Mouse (Mus musculus) liver, embryonic 13.5 days (tissue): Measurements from ENCODE around the gene Dlgap3. TPM values are rescaled to one million over a fixed set of nuclear protein-coding genes. Genes with fewer than 3 reads are reported as not detected.

ENCODE experiments used
- ATAC-seq: fragments of 200-750 bp; cut with Nextera tagmentation; 2 replicates; pipeline ENCODE4 v1.8.0; 2017; ENCODE audit warnings: low read depth, mild to moderate bottlenecking, moderate number of reproducible peaks, moderate library complexity
- DNase-seq: peaks from one replicate; pipeline ENCODE4 v3.0.0; 2022
- H3K27ac ChIP-seq: fragments of 300-500 bp; sonication (generic); 2 replicates; pipeline ENCODE4 v1.5.1; 2015; ENCODE audit warnings: moderate library complexity, mild to moderate bottlenecking, inconsistent platforms
- H3K27me3 ChIP-seq: fragments of 300-500 bp; sonication (generic); 2 replicates; pipeline ENCODE4 v1.6.1; 2015; ENCODE audit warnings: mild to moderate bottlenecking, inconsistent platforms
- H3K36me3 ChIP-seq: fragments of 300-500 bp; sonication (generic); 2 replicates; pipeline ENCODE4 v1.6.1; 2015; ENCODE audit warnings: mild to moderate bottlenecking, inconsistent platforms
- H3K4me1 ChIP-seq: fragments of 300-500 bp; sonication (generic); replicated peaks from 2 replicates; pipeline ENCODE4 v1.6.1; 2015; ENCODE audit warnings: inconsistent platforms
- H3K4me2 ChIP-seq: fragments of 300-500 bp; sonication (generic); 2 replicates; pipeline ENCODE4 v1.6.1; 2015; ENCODE audit warnings: inconsistent platforms, mild to moderate bottlenecking, moderate library complexity
- H3K4me3 ChIP-seq: fragments of 300-500 bp; sonication (generic); replicated peaks from 2 replicates; pipeline ENCODE4 v1.5.1; 2015; ENCODE audit warnings: mild to moderate bottlenecking, inconsistent platforms
- H3K9ac ChIP-seq: fragments of 300-500 bp; sonication (generic); 2 replicates; pipeline ENCODE4 v1.6.1; 2015; ENCODE audit warnings: mild to moderate bottlenecking, inconsistent platforms
- H3K9me3 ChIP-seq: fragments of 300-500 bp; sonication (generic); replicated peaks from 2 replicates; pipeline ENCODE4 v1.6.1; 2016; ENCODE audit warnings: inconsistent platforms
- WGBS: fragments of 180-500 bp; shearing (Covaris S2); methylation state at CpG from one replicate; pipeline ENCODE4 v1.1.7; 2015; ENCODE audit not compliant: insufficient replicate concordance; 5-methylcytosine and 5-hydroxymethylcytosine counted together
- polyA plus RNA-seq: library from polyadenylated mRNA; unstranded; fragments of >200 nt; fragmentation: Nextera tagmentation; extraction: Ambion mirVana; gene quantifications from 2 replicates; pipeline ENCODE4 v1.2.1, GENCODE M21; 2015

Dlgap3 gene
- polyA plus RNA-seq, 1 experiment from 2014 or later, result 0.17 TPM

GRCm38 (mm10) chr4:127243552-127243951 is 74.5 kb downstream of the Dlgap3 start, which contains the start of gene Smim12:
Smim12 (plus strand) TSS chr4:127243784.
- H3K9me3 ChIP-seq, result no peaks in the 10 kb centered on the region
- DNase-seq (peak; percentile 96), ATAC-seq (peak; percentile 99)
- H3K4me1 ChIP-seq, result peaks cover 19% of the 10 kb centered on the region
- peaks cover 13% of the 10 kb centered on the region for H3K27me3 ChIP-seq
- peaks cover 18% of the 10 kb centered on the region for H3K36me3 ChIP-seq
- peak within 1 kb of the TSS; percentile 90 for H3K4me3 ChIP-seq
- H3K27ac ChIP-seq, result peak within 1 kb of the TSS; percentile 36; the same call in 1 of the 2 replicates
- peak within 1 kb of the TSS; percentile 87 for H3K4me2 ChIP-seq
- H3K9ac ChIP-seq, result peak within 1 kb of the TSS; percentile 93
- WGBS, result 0% methylated on average over 29 of the region's 29 CpGs

GRCm38 (mm10) chr4:127243953-127244352 is 74.9 kb downstream of the Dlgap3 start:
- Histone ChIP-seq H3K36me3 (peaks cover 18% of the 10 kb centered on the region), H3K4me1 (peaks cover 19% of the 10 kb centered on the region), H3K4me3 (peak overlapping the region; percentile 90), H3K27me3 (peaks cover 9% of the 10 kb centered on the region), H3K4me2 (peak overlapping the region; percentile 87), H3K9ac (peak overlapping the region; percentile 93), H3K27ac (peak overlapping the region; percentile 36; the same call in 1 of the 2 replicates), H3K9me3 (no peaks in the 10 kb centered on the region)
- DNase-seq (no peak), ATAC-seq (peak; percentile 61)
- WGBS, result under 1% methylated on average over 26 of the region's 26 CpGs

- ATAC-seq, result peak; percentile 88
- H3K36me3 ChIP-seq, result peaks cover 18% of the 10 kb centered on the region
- DNase-seq, result peak; percentile 78
- no peaks in the 10 kb centered on the region for H3K27me3 ChIP-seq
- H3K9ac ChIP-seq, result no peak overlapping the region
- 4% methylated on average over 5 of the region's 5 CpGs for whole genome bisulfite sequencing
- no peak overlapping the region for H3K4me3 ChIP-seq
- no peaks in the 10 kb centered on the region for H3K9me3 ChIP-seq
- H3K4me2 ChIP-seq, result no peak overlapping the region
- peaks cover 17% of the 10 kb centered on the region for H3K4me1 ChIP-seq
- no peak overlapping the region for H3K27ac ChIP-seq
Measured at GRCm38 (mm10) chr4:127249701-127250349, 80.8 kb downstream of the Dlgap3 start.

- no peak for DNase-seq
Measured at GRCm38 (mm10) chr4:127251963-127252585, 83.1 kb downstream of the Dlgap3 start.

GRCm38 (mm10) chr4:127256739-127257138 is 87.7 kb downstream of the Dlgap3 start:
- H3K9ac ChIP-seq, result no peak overlapping the region
- 20% methylated on average over 5 of the region's 5 CpGs for WGBS
- no peaks in the 10 kb centered on the region for H3K36me3 ChIP-seq
- no peaks in the 10 kb centered on the region for H3K9me3 ChIP-seq
- H3K27me3 ChIP-seq, result no peaks in the 10 kb centered on the region
- no peak overlapping the region for H3K27ac ChIP-seq
- H3K4me1 ChIP-seq, result peaks cover 7% of the 10 kb centered on the region
- H3K4me3 ChIP-seq, result no peak overlapping the region
- DNase-seq (no peak), ATAC-seq (no peak)
- no peak overlapping the region for H3K4me2 ChIP-seq

More at GRCm38 (mm10) chr4:127251963-127252585, 83.1 kb downstream of the Dlgap3 start:
- H3K36me3 ChIP-seq, result peaks cover 13% of the 10 kb centered on the region
- H3K9ac ChIP-seq, result no peak overlapping the region
- no peak overlapping the region for H3K4me3 ChIP-seq
- no peak overlapping the region for H3K27ac ChIP-seq
- no peak for ATAC-seq
- 41% methylated on average over 22 of the region's 22 CpGs for WGBS
- 0 out of 2 replicates have a peak overlapping the region, but pooled peaks have one; percentile 19 for H3K4me2 ChIP-seq
- H3K9me3 ChIP-seq, result no peaks in the 10 kb centered on the region
- peaks cover 10% of the 10 kb centered on the region for H3K4me1 ChIP-seq
- no peaks in the 10 kb centered on the region for H3K27me3 ChIP-seq

GRCm38 (mm10) chr4:127258186-127258897 is 89.3 kb downstream of the Dlgap3 start:
- Histone ChIP-seq H3K4me3 (no peak overlapping the region), H3K4me1 (no peaks in the 10 kb centered on the region), H3K4me2 (no peak overlapping the region), H3K27ac (no peak overlapping the region), H3K9me3 (no peaks in the 10 kb centered on the region), H3K27me3 (no peaks in the 10 kb centered on the region), H3K36me3 (no peaks in the 10 kb centered on the region), H3K9ac (no peak overlapping the region)
- DNase-seq (no peak), ATAC-seq (0 out of 2 replicates have a peak, but pooled peaks have one; percentile 39)
- WGBS, result 27% methylated on average over 12 of the region's 12 CpGs

- no peak for ATAC-seq
- no peak overlapping the region for H3K27ac ChIP-seq
Measured at GRCm38 (mm10) chr4:127261601-127262000, 92.6 kb downstream of the Dlgap3 start.

GRCm38 (mm10) chr4:127263438-127264182 is 94.6 kb downstream of the Dlgap3 start:
- WGBS, result 20% methylated on average over 19 of the region's 19 CpGs
- no peak overlapping the region for H3K4me3 ChIP-seq
- no peaks in the 10 kb centered on the region for H3K9me3 ChIP-seq
- no peak overlapping the region for H3K4me2 ChIP-seq
- DNase-seq (no peak), ATAC-seq (peak; percentile 67)
- H3K27me3 ChIP-seq, result no peaks in the 10 kb centered on the region
- H3K27ac ChIP-seq, result peak overlapping the region; percentile 39; the same call in 1 of the 2 replicates
- H3K36me3 ChIP-seq, result no peaks in the 10 kb centered on the region
- H3K9ac ChIP-seq, result no peak overlapping the region
- 0 out of 2 replicates have a peak, but pooled peaks cover 3% of the 10 kb centered on the region for H3K4me1 ChIP-seq

More at GRCm38 (mm10) chr4:127261601-127262000, 92.6 kb downstream of the Dlgap3 start:
- Histone ChIP-seq H3K4me2 (no peak overlapping the region), H3K27me3 (no peaks in the 10 kb centered on the region), H3K9me3 (no peaks in the 10 kb centered on the region), H3K4me1 (0 out of 2 replicates have a peak, but pooled peaks cover 3% of the 10 kb centered on the region), H3K9ac (no peak overlapping the region), H3K4me3 (no peak overlapping the region), H3K36me3 (no peaks in the 10 kb centered on the region)
- no peak for DNase-seq
- 69% methylated on average over 14 of the region's 14 CpGs for WGBS

- WGBS, result 27% methylated on average over 5 of the region's 5 CpGs
- ATAC-seq (no peak), DNase-seq (no peak)
- Histone ChIP-seq H3K4me1 (0 out of 2 replicates have a peak, but pooled peaks cover 3% of the 10 kb centered on the region), H3K4me2 (no peak overlapping the region), H3K4me3 (no peak overlapping the region), H3K27me3 (no peaks in the 10 kb centered on the region), H3K27ac (peak overlapping the region; percentile 29; the same call in 1 of the 2 replicates), H3K36me3 (no peaks in the 10 kb centered on the region), H3K9ac (no peak overlapping the region), H3K9me3 (no peaks in the 10 kb centered on the region)
Measured at GRCm38 (mm10) chr4:127264183-127264554, 95.2 kb downstream of the Dlgap3 start.

- Histone ChIP-seq H3K4me1 (no peaks in the 10 kb centered on the region), H3K4me2 (no peak overlapping the region), H3K27me3 (no peaks in the 10 kb centered on the region), H3K4me3 (no peak overlapping the region), H3K9me3 (no peaks in the 10 kb centered on the region), H3K27ac (no peak overlapping the region), H3K36me3 (no peaks in the 10 kb centered on the region), H3K9ac (no peak overlapping the region)
- 42% methylated on average over 9 of the region's 9 CpGs for WGBS
- ATAC-seq, result no peak
- no peak for DNase-seq
Measured at GRCm38 (mm10) chr4:127278451-127279001, 109.5 kb downstream of the Dlgap3 start.
